Mouse (Mus musculus) cerebral cortex, adult 2 months (tissue): ENCODE results near the gene Ffar2.

Experiments
- WGBS: fragments of 180-500 bp; shearing (Covaris S2); methylation state at CpG from one replicate; pipeline ENCODE4 v1.1.7; 2018; 5-methylcytosine and 5-hydroxymethylcytosine counted together

Ffar2 gene

DNA sequence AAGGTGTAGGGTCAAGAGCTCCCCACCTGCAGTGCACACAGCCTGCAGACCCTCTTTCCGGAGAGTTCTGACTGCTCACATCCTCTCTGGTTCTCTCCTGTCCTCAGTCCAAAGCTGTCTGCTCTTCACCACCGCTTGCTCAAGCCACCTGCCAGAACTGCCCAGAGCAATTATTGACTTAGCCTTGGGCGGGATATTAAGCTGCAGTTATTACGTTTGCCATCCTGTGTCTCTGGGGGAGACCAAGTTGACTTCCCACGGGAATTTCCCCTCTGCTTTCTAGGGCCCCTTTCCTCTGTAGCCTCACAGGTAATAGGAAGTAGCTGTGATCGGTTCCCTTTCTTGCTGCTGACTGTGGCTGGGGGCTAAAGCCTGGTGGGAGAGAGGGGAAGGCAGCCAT is 3.4 kb downstream of the Ffar2 start:
- WGBS: 80% methylated on average over 6 of the region's 6 CpGs

DNA sequence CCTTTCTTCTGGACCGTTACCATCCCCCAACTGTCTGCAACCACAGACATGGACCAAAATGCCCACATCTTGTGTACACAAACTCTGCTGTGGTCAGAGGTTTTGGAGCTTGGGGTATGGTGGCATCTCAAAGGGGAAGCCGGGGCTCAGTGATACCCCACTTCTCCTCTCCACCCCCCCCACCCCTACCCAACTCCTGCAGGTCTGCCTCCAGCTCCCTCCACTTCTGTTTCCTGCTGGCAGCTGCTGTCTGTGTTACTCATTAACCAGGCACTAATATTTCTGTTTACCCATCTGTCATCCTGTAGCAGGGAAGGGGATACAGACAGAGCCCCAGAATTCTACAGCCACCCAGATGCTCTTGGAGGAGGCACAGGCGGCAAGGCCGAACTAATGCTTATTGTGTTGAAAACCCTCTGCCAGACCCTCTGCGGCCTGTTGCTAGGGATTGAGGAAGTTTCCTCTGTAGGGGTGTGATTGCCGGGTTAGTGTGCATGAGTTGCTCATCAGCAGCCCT is 11.2 kb downstream of the Ffar2 start:
- WGBS: 73% methylated on average over 6 of the region's 6 CpGs

DNA sequence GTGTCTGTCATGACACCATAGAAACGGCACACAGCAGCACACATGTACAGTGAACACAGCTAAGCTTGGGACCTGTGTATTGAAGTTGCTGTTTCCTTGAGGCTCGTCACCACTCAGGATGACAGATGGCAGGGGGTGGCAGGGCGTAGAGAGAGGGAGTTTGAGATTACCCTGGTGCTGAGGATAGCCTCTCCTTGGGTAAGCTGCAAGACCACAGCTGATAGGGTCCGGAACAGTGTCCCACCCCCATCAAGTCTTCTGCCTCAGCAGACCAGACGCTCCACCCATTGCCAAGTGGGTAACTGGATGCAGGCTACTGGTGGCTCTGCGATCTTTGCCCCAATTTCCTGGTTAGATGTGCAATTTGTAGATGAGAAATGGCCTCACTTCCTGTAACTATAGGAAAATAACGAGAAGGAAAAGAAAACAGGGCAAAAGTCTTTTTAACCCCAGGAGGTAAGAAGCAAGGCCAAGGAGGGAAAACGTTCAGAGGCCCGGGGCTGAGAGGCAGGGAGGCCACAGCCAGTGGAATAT is 11.8 kb downstream of the Ffar2 start:
- 53% methylated on average over 9 of the region's 9 CpGs for WGBS

DNA sequence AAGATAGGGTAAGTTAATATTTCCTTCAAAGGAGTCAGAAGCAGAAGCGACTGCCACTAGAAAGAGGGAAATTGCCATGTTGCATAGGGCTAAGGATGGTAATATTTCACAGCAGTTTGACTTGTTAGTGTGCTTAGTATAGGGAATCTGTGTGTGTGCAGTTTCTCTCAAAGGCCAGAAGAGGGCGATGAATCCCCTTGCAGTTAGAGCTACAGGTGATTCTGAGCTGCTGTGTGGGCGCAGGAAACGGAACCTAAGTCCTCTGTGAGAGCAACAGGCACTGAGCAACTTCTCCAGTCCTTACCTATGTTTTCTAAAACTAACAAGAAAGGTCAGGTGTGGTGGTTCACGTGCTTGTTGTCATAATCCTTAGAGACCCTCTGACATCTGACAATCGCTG is 13.3 kb downstream of the Ffar2 start:
- 66% methylated on average over 6 of the region's 6 CpGs for WGBS

DNA sequence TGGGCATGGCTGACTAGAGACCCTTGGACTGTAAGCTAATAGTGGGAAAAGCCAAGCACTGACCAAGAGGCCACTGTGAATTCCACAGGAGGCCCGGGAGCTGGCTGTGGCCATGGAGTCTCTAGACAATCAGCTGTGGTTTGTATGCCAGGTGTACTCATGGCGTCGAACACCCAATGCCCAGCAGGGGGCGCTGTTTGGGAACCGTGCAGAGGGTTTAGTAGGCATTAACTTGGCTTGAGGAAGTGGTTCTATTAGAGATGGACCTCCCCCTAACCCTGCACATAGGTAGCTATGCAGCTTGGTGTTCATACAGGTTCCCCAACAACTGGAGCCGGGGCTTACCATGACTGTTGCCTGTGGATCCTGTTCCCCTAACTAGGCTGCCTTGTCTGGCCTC is 17.7 kb downstream of the Ffar2 start:
- 56% methylated on average over 6 of the region's 6 CpGs for WGBS

DNA sequence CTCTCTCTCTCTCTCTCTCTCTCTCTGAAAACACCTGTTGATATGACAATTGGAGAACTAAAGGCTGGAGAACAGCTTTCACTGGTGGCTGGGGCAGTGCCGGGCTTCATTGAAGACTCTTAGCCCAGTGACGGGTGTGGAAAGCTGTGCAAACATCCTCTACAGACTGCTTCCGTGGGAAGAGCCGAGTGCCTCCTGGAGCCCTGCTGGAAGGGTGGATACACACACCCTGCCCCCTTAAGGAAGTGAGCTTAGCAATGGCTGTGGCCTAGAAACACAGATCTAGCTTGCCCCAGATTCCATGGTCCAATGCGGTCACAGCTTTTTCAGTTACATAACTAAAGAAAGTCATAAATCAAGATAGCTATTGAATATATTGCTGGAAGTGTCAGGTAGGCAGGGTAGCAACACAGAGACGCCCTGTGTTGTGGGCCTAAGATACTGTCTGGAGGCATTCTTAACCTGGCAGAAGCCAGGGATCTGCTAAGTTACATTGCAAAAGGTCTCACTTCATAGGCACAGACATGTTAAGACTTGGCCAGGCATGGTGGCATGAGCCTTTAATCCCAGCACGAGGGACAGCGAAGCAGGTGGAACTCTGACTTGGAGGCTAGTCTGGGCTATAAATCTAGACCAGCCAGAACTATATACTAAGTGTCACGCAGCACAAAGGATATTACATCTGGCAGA is 19.4 kb downstream of the Ffar2 start:
- 66% methylated on average over 9 of the region's 9 CpGs for WGBS

DNA sequence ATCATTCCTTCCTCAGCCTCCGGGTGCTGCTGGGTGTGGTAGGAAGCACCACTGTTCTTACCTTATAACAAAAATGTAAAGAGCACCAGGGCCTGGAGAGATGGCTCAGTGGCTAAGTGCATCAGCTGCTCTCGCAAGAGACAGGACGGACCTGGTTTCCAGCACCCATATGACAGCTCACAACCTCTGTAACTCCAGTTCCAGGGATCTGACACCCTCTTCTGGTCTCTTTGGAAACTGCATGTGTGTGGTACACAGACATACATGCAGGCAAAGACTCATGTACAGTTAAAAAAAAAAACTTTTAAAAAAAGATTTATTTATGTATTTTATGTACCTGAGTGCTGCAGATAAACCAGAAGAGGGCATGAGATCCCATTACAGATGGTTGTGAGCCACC is 20.3 kb downstream of the Ffar2 start:
- 96% methylated on average over 3 of the region's 3 CpGs for WGBS

DNA sequence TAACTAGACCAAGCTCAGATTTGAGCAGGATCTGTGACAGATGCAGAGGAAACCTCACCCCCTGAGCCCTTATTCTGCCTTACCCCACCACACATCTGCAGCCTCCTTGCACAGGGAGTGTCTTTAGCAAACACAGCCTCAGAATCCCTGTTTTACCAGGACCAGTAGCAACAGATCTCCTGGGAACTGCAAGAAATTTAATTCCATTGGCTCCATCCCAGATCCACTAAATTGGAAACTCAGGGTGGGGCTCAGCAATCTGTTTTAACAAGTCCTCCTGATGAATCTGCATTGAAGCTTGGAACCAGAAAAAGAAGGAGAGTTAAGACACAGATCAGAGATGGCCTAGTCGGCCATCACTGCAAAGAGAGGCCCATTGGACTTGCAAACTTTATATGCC is 26.8 kb downstream of the Ffar2 start:
- WGBS: 50% methylated on average over 1 of the region's 1 CpGs

DNA sequence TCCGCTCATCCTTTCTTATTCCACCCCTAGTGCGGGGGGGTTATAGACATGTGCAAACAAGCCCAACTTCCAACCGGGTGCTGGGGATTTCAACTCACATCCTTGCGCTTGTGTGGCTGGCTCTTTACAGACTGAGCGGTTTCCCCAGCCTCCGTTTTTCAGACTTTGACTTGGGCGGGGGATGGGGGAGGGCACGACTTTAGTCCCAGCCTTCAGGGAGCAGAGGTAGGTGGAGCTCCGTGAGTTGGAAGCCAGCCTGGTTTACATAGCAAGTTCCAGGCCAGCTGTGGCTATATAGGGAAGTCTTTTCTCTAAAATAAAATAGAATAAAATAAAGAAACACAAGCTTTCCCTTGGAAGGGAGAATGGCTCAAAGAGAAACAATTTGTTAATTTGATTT is 31.7 kb downstream of the Ffar2 start:
- WGBS: 19% methylated on average over 9 of the region's 9 CpGs

DNA sequence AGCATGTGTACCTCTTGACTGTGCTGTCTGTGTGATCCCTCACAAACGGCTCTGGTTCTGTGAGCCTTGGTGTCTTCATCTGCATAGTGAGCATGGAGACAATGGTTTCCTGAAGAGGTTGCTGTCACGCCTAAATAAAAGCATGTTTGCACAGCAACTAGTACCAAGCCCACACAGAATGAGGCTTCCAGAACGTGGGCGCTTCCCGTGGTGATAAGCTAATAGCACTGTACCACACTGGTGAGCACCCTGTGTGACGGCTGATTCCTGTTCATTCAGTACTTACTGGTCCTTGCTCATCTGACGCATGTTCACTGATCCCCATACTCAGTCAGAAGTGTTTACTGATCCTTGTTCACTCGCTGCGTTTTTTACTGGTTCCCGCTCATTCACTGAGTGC is 33.4 kb downstream of the Ffar2 start:
- 72% methylated on average over 10 of the region's 10 CpGs for WGBS

DNA sequence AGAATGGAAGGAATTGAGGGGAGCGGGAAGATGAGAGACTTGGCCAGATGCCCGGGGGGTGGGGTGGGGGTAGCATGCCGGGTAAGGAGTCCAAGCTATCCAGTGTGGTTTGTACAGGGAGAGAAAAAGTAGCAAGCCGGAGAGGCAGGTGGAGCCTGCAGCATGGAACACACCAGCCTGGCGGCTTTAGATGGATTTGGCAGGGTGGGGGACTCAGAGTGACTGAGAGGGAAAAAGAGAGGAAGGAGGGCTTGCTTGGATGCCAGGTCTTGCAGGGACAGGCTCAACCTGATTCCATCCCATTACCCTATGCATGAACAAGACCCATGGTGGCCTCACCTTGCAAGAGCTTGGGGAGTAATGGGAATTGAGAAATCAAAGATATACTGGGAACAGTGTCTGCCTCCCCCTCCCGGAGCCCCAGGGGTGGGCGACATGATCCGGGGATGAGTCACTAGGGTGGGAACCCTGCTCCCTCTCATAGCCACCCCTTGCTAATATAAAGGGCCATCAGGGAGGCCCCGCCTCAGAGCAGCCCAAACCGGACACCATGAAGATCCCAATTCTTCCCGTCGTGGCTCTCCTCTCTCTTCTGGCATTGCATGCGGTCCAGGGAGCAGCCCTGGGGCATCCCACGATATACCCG is 36.1 kb downstream of the Ffar2 start, which contains the start of gene Krtdap:
Krtdap (plus strand) TSS at position 520 of the 646 bp plus-strand sequence.
- 55% methylated on average over 15 of the region's 15 CpGs for WGBS

DNA sequence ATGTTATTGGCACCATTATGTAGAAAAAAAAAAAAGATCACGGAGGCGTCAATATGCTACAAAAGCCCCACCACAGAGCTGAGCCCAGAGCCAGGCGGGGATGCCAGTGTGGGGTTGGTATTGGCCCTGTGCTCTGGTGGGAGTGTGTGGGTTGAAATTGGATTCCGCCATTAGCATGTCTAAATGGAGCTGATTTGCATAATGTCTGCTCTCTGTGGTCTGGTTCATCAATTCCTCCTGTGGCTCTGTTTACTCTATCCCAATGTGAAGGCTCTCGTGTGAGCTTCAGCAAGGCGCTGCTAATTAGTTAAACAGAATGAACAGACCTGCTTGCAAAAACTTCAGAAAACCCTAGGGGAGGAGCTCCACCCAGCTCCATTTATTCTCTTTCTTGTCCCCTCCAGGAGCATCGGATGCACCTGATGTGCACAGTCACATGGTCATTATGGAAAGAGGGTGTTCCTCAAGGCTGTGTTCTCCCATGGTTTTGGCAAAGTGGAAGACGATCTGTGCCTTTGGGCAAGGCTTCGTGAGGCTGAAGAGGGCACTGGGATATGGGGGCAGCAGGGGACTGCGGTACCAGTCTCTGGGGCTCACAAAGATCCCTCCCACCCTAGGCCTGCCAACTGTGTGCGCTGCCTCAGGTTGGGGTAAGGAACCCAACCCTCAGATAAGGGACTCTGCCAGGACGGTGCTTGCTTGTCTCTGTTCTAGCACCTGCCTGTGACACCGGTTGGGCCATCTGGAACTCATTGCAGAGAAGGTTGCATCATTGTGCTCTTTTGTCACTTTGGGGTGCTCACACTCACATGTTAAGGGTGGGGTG is 37.6 kb downstream of the Ffar2 start:
- WGBS: 49% methylated on average over 13 of the region's 13 CpGs

DNA sequence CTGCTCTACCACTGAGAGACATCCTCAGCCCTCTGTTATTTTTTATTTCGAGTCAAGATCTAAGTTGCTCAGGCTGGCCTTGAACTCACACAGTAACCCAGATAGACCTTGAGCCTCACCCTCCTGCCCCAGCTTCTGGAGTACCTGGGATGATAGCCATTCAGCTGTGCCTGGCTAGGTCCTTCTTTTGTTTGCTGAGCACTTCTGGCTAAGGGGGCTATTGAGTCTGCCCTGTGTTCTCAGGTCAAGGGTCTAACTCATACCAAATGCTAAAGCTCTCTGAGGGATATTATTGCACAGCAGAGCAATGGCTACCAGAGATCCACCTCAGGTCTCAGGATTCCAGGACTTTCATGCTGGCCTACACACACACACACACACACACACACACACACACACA is 38.4 kb downstream of the Ffar2 start:
- WGBS: 97% methylated on average over 1 of the region's 1 CpGs

DNA sequence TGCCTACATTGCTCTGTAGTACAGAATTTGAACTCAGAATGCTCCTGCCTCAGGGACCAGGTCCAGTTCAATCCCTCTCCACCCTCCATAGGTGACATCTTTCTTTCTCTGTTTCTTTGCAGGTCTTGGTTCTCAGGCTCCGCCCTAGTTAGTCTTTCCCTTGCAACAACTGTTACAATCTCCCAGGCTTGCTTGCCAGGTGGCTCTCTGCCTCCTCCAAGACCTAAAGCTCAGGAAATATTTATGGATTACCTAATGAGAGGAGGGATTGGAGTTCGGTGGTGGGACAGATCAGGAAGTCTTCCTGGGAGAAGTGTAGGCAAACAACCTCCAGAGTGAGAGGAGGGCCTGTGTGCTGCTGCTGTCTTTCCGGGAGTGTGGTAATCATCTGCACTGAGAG is 40.9 kb downstream of the Ffar2 start:
- 72% methylated on average over 3 of the region's 3 CpGs for WGBS

DNA sequence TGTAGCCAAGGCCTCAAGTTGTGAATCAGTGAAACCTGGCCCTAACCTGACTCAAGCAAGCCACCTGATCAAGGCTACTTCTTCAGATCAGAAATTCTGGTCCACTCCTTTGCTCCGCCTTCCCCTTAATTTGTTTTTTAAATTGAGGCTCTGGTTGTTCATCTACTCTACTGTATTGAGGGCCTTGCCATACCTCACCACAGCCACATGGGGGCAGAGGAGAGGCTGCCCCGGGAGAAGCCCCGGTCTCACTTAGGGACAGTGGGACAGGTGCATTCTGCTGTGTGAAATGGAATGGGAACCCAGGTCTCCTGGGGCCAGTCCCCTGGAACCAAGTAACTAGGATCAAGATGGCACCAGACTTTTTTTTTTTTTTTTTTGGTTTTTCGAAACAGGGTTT is 41.8 kb downstream of the Ffar2 start:
- 75% methylated on average over 4 of the region's 4 CpGs for WGBS

DNA sequence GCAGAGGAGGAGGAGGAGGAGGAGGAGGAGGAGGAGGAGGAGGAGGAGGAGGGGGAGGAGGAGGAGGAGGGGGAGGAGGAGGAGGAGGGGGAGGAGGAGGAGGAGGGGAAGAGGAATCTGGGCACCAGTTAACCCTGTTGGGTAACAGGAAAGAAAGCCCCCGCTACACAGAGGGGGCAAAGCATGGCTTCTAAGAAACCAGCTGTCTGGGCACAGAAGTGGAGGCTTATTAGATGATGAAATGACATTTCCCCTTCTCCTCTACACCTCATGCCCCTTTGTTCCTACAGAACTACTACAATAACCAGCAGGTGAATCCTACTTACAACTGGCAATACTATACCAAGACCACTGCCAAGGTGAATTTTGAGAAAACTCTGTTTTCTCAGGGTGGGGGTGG is 45.7 kb downstream of the Ffar2 start:
- 69% methylated on average over 1 of the region's 1 CpGs for WGBS

DNA sequence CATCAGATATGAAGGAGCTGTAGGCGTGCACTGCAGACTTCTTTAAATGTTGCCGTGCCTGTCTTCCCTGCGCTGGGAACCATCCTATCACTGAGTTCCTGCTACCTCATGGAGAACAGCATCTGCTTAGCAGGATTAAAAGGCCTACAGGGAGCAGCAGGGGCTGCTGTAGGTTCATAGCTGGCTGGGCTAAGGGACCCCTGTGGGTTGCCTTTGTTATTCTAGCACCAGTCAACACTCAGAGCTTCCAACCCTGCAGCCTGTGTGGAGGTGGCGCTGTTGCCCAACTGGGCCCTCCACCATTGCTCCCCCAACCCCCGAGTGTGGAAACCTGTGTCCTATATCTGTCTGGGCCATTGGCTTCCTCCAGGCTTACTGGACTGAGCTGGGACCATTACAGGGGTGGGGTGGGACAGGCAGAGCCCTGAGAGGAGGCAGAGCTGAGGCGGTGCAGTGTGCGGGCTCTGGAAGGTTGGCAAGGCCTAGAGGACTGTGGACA is 46.4 kb downstream of the Ffar2 start:
- 65% methylated on average over 7 of the region's 7 CpGs for WGBS

DNA sequence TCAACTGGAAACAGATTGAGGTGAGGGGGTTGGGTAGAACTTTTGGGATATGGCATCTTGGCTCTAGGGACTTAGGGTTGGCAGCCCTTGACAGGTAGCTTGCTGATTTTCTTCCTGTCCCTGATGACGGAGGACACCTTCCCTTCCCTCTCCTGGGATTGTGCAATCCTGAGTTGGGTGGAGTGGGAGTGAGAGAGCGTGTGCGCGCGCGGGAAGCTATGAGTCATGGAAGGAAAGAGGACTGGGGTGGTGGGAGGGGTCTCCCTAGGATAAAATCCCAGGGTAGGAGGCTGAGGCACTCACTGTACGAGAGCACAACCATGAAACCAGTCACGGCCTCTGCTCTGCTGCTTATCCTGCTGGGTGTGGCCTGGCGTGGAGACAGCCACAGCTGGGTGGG is 47.5 kb downstream of the Ffar2 start:
- WGBS: 56% methylated on average over 9 of the region's 9 CpGs

DNA sequence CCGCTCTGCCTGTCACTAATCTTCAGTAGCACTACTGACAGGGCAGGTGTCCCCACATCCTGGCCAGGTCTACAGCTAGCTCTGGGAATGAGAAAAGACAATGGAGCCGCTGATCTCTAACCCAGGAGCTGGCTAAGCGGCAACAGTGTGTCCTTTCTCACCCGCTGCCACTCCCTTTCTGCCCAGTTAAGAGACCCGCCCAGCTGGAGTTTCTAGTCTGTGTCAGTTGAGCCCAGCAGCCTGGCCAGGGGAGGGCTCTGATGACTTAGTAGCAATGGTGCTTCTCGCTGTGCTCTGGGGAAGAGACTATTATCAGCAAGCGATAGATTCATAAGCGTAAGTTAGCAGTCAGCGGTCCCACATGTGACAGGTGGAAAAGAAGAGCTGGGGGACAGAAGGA is 54.3 kb downstream of the Ffar2 start:
- WGBS: 62% methylated on average over 9 of the region's 9 CpGs
